In the genomic region with DNA sequence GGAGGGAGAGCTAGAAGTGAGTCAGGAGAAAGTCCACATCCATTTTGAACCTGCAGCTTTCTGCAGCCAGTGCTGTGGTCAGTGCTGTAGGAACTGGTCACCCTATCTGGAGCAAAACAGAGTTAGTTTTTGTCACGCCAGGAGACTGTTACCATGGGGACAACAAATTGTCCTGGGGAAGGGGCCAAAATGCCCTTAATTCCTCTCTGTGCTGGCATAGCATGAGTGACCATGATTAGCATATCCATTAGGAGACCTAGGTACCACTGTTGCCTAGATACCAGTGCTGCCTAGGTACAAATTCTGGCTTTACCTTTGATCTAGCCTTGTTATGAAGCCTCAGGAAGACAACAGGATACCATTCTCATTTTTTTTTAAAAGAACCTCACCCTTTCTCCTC, we compare ENCODE assay signal across 18 mouse cellular contexts.
DNase-seq lines count a peak whose midpoint lies in the region; ATAC-seq lines count a peak whose summit lies in the region.
"Had no signal": no experiment of that assay in that cellular context is flagged by ENCODE, and none has a peak within 500 bp of the region (broad histone marks: within the 10 kb centered on the region; RNA-seq: fewer than 3 reads in every experiment).

No protein-coding gene starts in this region.

- no peaks in the 10 kb centered on the region for H3K9me3 ChIP-seq in neural tube, embryonic 15.5 days (replicated peaks)
- H3K9me3 ChIP-seq in heart, embryonic 10.5 days = no peaks in the 10 kb centered on the region
- H3K9me3 ChIP-seq: forebrain, embryonic 15.5 days; limb, embryonic 12.5 days; liver, embryonic 15.5 days had no signal

- H3K4me2 ChIP-seq in neural tube, embryonic 15.5 days = no peak overlapping the region
- H3K4me2 ChIP-seq: forebrain, embryonic 15.5 days; heart, embryonic 11.5 days; limb, embryonic 12.5 days; liver, embryonic 15.5 days had no signal

- H3K9ac ChIP-seq in neural tube, embryonic 15.5 days (replicated peaks) = no peak overlapping the region
- H3K9ac ChIP-seq: forebrain, embryonic 15.5 days; limb, embryonic 12.5 days; liver, embryonic 15.5 days had no signal

- DNase-seq in kidney, adult 9 months = peak; percentile 13
- no peak for DNase-seq in kidney, postnatal 4 days
- peak; percentile 24 for DNase-seq in right cerebral cortex, adult 18-20 months
- no peak for DNase-seq in right cerebral cortex, postnatal 25 days
- DNase-seq in frontal cortex, postnatal 36 days (ENCODE audit: low spot score in 2 of 2) = peak; percentile 5 to 45
- DNase-seq in heart, embryonic 10.5 days (ENCODE audit: low spot score) = no peak
- DNase-seq: adrenal gland, postnatal 25 days; cerebellum, adult 9-11 months; embryo, embryonic 11 days; gastrocnemius, postnatal 14 days; kidney, adult 11 months; lung, postnatal 14 days; thymus, adult 2 months had no signal

- 26% methylated on average over 1 of the region's 1 CpGs for WGBS in neural tube, embryonic 15.5 days
- 19% methylated on average over 1 of the region's 1 CpGs for WGBS in heart, embryonic 10.5 days

- peaks cover 12% of the 10 kb centered on the region for H3K4me1 ChIP-seq in neural tube, embryonic 15.5 days
- peaks cover 6% of the 10 kb centered on the region for H3K4me1 ChIP-seq in heart, embryonic 10.5 days
- H3K4me1 ChIP-seq: forebrain, embryonic 15.5 days; liver, embryonic 15.5 days had no signal

- H3K27ac ChIP-seq in neural tube, embryonic 15.5 days (replicated peaks) = no peak overlapping the region
- no peak overlapping the region for H3K27ac ChIP-seq in heart, embryonic 10.5 days
- H3K27ac ChIP-seq: forebrain, embryonic 15.5 days; limb, embryonic 12.5 days; liver, embryonic 15.5 days had no signal

- no peaks in the 10 kb centered on the region for H3K27me3 ChIP-seq in neural tube, embryonic 15.5 days (replicated peaks)
- H3K27me3 ChIP-seq in heart, embryonic 10.5 days (ENCODE audit: insufficient read depth, poor library complexity, severe bottlenecking) = no peaks in the 10 kb centered on the region
- H3K27me3 ChIP-seq: forebrain, embryonic 15.5 days; limb, embryonic 12.5 days; liver, embryonic 15.5 days had no signal

- H3K36me3 ChIP-seq in neural tube, embryonic 15.5 days = no peaks in the 10 kb centered on the region
- H3K36me3 ChIP-seq in heart, embryonic 10.5 days = no peaks in the 10 kb centered on the region
- H3K36me3 ChIP-seq: forebrain, embryonic 15.5 days; limb, embryonic 12.5 days; liver, embryonic 15.5 days had no signal

- H3K4me3 ChIP-seq in neural tube, embryonic 15.5 days (replicated peaks) = no peak overlapping the region
- H3K4me3 ChIP-seq in heart, embryonic 10.5 days = no peak overlapping the region
- H3K4me3 ChIP-seq: forebrain, embryonic 15.5 days; limb, embryonic 12.5 days; liver, embryonic 15.5 days had no signal

- ATAC-seq in neural tube, embryonic 15.5 days (ENCODE audit: low FRiP score) = 0 out of 2 replicates have a peak, but pooled peaks have one; percentile 28
- ATAC-seq: forebrain, embryonic 15.5 days had no signal

Comparison
In these comparisons a context has a peak if more than half of its experiments do, and no peak if none do; other contexts are left out.
1. DNase-seq: peak in kidney, adult 9 months (single experiment), right cerebral cortex, adult 18-20 months (single experiment) and frontal cortex, postnatal 36 days (2 of 2); none in kidney, postnatal 4 days (0 of 2), right cerebral cortex, postnatal 25 days (single experiment) and heart, embryonic 10.5 days (single experiment).